Mouse (Mus musculus): Measurements from ENCODE around the gene Zbtb16. TPM values are rescaled to one million over a fixed set of nuclear protein-coding genes. Genes with fewer than 3 reads are reported as not detected.

Zbtb16 gene
- polyA plus RNA-seq, 1 experiment: 1.8 TPM

- no peaks in the 10 kb centered on the region for H3K4me1 ChIP-seq (ENCODE audit: control insufficient read depth, insufficient read depth, insufficient read length, low read length)
- WGBS: 62% methylated on average over 10 of the region's 10 CpGs
- TF ChIP-seq POLR2A (IDR thresholded peaks at IDR 0.05; ENCODE audit: low read depth, low read length) (no peak), CTCF (IDR thresholded peaks at IDR 0.05; ENCODE audit: extremely low read depth, insufficient read length, insufficient replicate concordance, low read depth, low read length) (no peak)
- H3K27ac ChIP-seq (ENCODE audit: insufficient read depth, low read depth, low read length): no peak overlapping the region
- no peaks in the 10 kb centered on the region for H3K27me3 ChIP-seq (ENCODE audit: control insufficient read depth, insufficient read depth, low read length)
- no peaks in the 10 kb centered on the region for H3K36me3 ChIP-seq (ENCODE audit: control insufficient read depth, insufficient read depth, low read length)
- H3K4me3 ChIP-seq (ENCODE audit: low read depth, low read length): no peak overlapping the region
These were observed 188.3 kb downstream of the Zbtb16 start for GRCm38 (mm10) chr9:48647648-48648284.

GRCm38 (mm10) chr9:48646781-48647647 lies 189.0 kb downstream of the Zbtb16 start:
- WGBS: 75% methylated on average over 16 of the region's 16 CpGs
- H3K4me1 ChIP-seq (ENCODE audit: control insufficient read depth, insufficient read depth, insufficient read length, low read length): no peaks in the 10 kb centered on the region
- no peaks in the 10 kb centered on the region for H3K27me3 ChIP-seq (ENCODE audit: control insufficient read depth, insufficient read depth, low read length)
- H3K4me3 ChIP-seq (ENCODE audit: low read depth, low read length): no peak overlapping the region
- TF ChIP-seq POLR2A (IDR thresholded peaks at IDR 0.05; ENCODE audit: low read depth, low read length): no peak
- no peak for TF ChIP-seq CTCF (IDR thresholded peaks at IDR 0.05; ENCODE audit: extremely low read depth, insufficient read length, insufficient replicate concordance, low read depth, low read length)
- no peaks in the 10 kb centered on the region for H3K36me3 ChIP-seq (ENCODE audit: control insufficient read depth, insufficient read depth, low read length)
- no peak overlapping the region for H3K27ac ChIP-seq (ENCODE audit: insufficient read depth, low read depth, low read length)

- no peak for TF ChIP-seq POLR2A (IDR thresholded peaks at IDR 0.05; ENCODE audit: low read depth, low read length)
- peak; percentile 81; the same call in 1 of the 2 replicates for TF ChIP-seq CTCF (IDR thresholded peaks at IDR 0.05; ENCODE audit: extremely low read depth, insufficient read length, insufficient replicate concordance, low read depth, low read length)
- Histone ChIP-seq H3K36me3 (ENCODE audit: control insufficient read depth, insufficient read depth, low read length) (no peaks in the 10 kb centered on the region), H3K4me3 (ENCODE audit: low read depth, low read length) (no peak overlapping the region), H3K27me3 (ENCODE audit: control insufficient read depth, insufficient read depth, low read length) (no peaks in the 10 kb centered on the region), H3K27ac (ENCODE audit: insufficient read depth, low read depth, low read length) (no peak overlapping the region), H3K4me1 (ENCODE audit: control insufficient read depth, insufficient read depth, insufficient read length, low read length) (no peaks in the 10 kb centered on the region)
- 23% methylated on average over 4 of the region's 4 CpGs for WGBS
These were observed 189.8 kb downstream of the Zbtb16 start for GRCm38 (mm10) chr9:48646251-48646650.

- no peaks in the 10 kb centered on the region for H3K4me1 ChIP-seq (ENCODE audit: control insufficient read depth, insufficient read depth, insufficient read length, low read length)
- H3K27me3 ChIP-seq (ENCODE audit: control insufficient read depth, insufficient read depth, low read length): no peaks in the 10 kb centered on the region
- H3K27ac ChIP-seq (ENCODE audit: insufficient read depth, low read depth, low read length): no peak overlapping the region
- H3K4me3 ChIP-seq (ENCODE audit: low read depth, low read length): no peak overlapping the region
- WGBS: 48% methylated on average over 4 of the region's 4 CpGs
- TF ChIP-seq CTCF (IDR thresholded peaks at IDR 0.05; ENCODE audit: extremely low read depth, insufficient read length, insufficient replicate concordance, low read depth, low read length) (no peak), POLR2A (IDR thresholded peaks at IDR 0.05; ENCODE audit: low read depth, low read length) (no peak)
- no peaks in the 10 kb centered on the region for H3K36me3 ChIP-seq (ENCODE audit: control insufficient read depth, insufficient read depth, low read length)
These were observed 190.3 kb downstream of the Zbtb16 start for GRCm38 (mm10) chr9:48645648-48646126.

- Histone ChIP-seq H3K4me1 (ENCODE audit: control insufficient read depth, insufficient read depth, insufficient read length, low read length) (no peaks in the 10 kb centered on the region), H3K27me3 (ENCODE audit: control insufficient read depth, insufficient read depth, low read length) (no peaks in the 10 kb centered on the region), H3K27ac (ENCODE audit: insufficient read depth, low read depth, low read length) (no peak overlapping the region), H3K36me3 (ENCODE audit: control insufficient read depth, insufficient read depth, low read length) (no peaks in the 10 kb centered on the region), H3K4me3 (ENCODE audit: low read depth, low read length) (no peak overlapping the region)
- peak; percentile 36; the same call in 1 of the 2 replicates for TF ChIP-seq CTCF (IDR thresholded peaks at IDR 0.05; ENCODE audit: extremely low read depth, insufficient read length, insufficient replicate concordance, low read depth, low read length)
- TF ChIP-seq POLR2A (IDR thresholded peaks at IDR 0.05; ENCODE audit: low read depth, low read length): no peak
- WGBS: 50% methylated on average over 13 of the region's 13 CpGs
These were observed 190.9 kb downstream of the Zbtb16 start for GRCm38 (mm10) chr9:48644926-48645647.

GRCm38 (mm10) chr9:48644376-48644775 lies 191.6 kb downstream of the Zbtb16 start:
- Histone ChIP-seq H3K27me3 (ENCODE audit: control insufficient read depth, insufficient read depth, low read length) (no peaks in the 10 kb centered on the region), H3K4me1 (ENCODE audit: control insufficient read depth, insufficient read depth, insufficient read length, low read length) (no peaks in the 10 kb centered on the region), H3K4me3 (ENCODE audit: low read depth, low read length) (no peak overlapping the region), H3K36me3 (ENCODE audit: control insufficient read depth, insufficient read depth, low read length) (no peaks in the 10 kb centered on the region), H3K27ac (ENCODE audit: insufficient read depth, low read depth, low read length) (no peak overlapping the region)
- TF ChIP-seq CTCF (IDR thresholded peaks at IDR 0.05; ENCODE audit: extremely low read depth, insufficient read length, insufficient replicate concordance, low read depth, low read length): no peak
- TF ChIP-seq POLR2A (IDR thresholded peaks at IDR 0.05; ENCODE audit: low read depth, low read length): no peak
- 82% methylated on average over 3 of the region's 3 CpGs for WGBS
